Mouse (Mus musculus): ENCODE measurements at regions not wholly inside any gene's neighbourhood (a gene's known extent, or its start where the extent isn't known, plus 50 kb on each side); places are given as distances from the start of the nearest gene placed in this dataset.

GRCm38 (mm10) chr4:53949164-53949563, 123.3 kb downstream of the Tmem38b start:
- no peak overlapping the region for H3K27ac ChIP-seq
- DNase-seq (ENCODE audit: low spot score) (no peak), ATAC-seq (replicated peaks; ENCODE audit: low FRiP score, low read depth) (no peak)
- H3K27me3 ChIP-seq (ENCODE audit: insufficient read depth, low read length) = no peaks in the 10 kb centered on the region
- no peak overlapping the region for H3K4me2 ChIP-seq (ENCODE audit: low read length)
- no peaks in the 10 kb centered on the region for H3K4me1 ChIP-seq (replicated peaks; ENCODE audit: insufficient read depth, low read length)
- 90% methylated on average over 3 of the region's 3 CpGs for WGBS
- no peak overlapping the region for H3K4me3 ChIP-seq (replicated peaks; ENCODE audit: low read depth, low read length)
- no peak overlapping the region for H3K9ac ChIP-seq (ENCODE audit: low read depth, low read length)
- H3K9me3 ChIP-seq (replicated peaks; ENCODE audit: low read length) = no peaks in the 10 kb centered on the region
- no peak for TF ChIP-seq CTCF (IDR thresholded peaks at IDR 0.05; ENCODE audit: low read depth)
- H3K36me3 ChIP-seq (ENCODE audit: insufficient read depth, low read length) = no peaks in the 10 kb centered on the region

- DNase-seq (ENCODE audit: low spot score) = no peak
- no peaks in the 10 kb centered on the region for H3K27me3 ChIP-seq (ENCODE audit: insufficient read depth, low read length)
- no peaks in the 10 kb centered on the region for H3K4me1 ChIP-seq (replicated peaks; ENCODE audit: insufficient read depth, low read length)
- WGBS = 64% methylated on average over 6 of the region's 6 CpGs
- H3K4me3 ChIP-seq (replicated peaks; ENCODE audit: low read depth, low read length) = no peak overlapping the region
- H3K9me3 ChIP-seq (replicated peaks; ENCODE audit: low read length) = no peaks in the 10 kb centered on the region
- H3K4me2 ChIP-seq (ENCODE audit: low read length) = no peak overlapping the region
- no peaks in the 10 kb centered on the region for H3K36me3 ChIP-seq (ENCODE audit: insufficient read depth, low read length)
- TF ChIP-seq CTCF (IDR thresholded peaks at IDR 0.05; ENCODE audit: low read depth) = no peak
- H3K27ac ChIP-seq = no peak overlapping the region
- no peak for ATAC-seq (replicated peaks; ENCODE audit: low FRiP score, low read depth)
- no peak overlapping the region for H3K9ac ChIP-seq (ENCODE audit: low read depth, low read length)
These were observed 124.7 kb downstream of the Tmem38b start for GRCm38 (mm10) chr4:53950496-53950895.

- no peak for DNase-seq (ENCODE audit: low spot score)
These were observed 125.3 kb downstream of the Tmem38b start for GRCm38 (mm10) chr4:53951003-53951733.

GRCm38 (mm10) chr4:53951734-53952109, 125.9 kb downstream of the Tmem38b start:
- Histone ChIP-seq H3K36me3 (ENCODE audit: insufficient read depth, low read length) (no peaks in the 10 kb centered on the region), H3K4me3 (replicated peaks; ENCODE audit: low read depth, low read length) (no peak overlapping the region), H3K9me3 (replicated peaks; ENCODE audit: low read length) (no peaks in the 10 kb centered on the region), H3K4me1 (replicated peaks; ENCODE audit: insufficient read depth, low read length) (no peaks in the 10 kb centered on the region), H3K27ac (no peak overlapping the region), H3K4me2 (ENCODE audit: low read length) (no peak overlapping the region), H3K27me3 (ENCODE audit: insufficient read depth, low read length) (no peaks in the 10 kb centered on the region), H3K9ac (ENCODE audit: low read depth, low read length) (no peak overlapping the region)
- ATAC-seq (replicated peaks; ENCODE audit: low FRiP score, low read depth) (no peak), DNase-seq (ENCODE audit: low spot score) (peak; percentile 63)
- 65% methylated on average over 5 of the region's 5 CpGs for WGBS
- no peak for TF ChIP-seq CTCF (IDR thresholded peaks at IDR 0.05; ENCODE audit: low read depth)

More at GRCm38 (mm10) chr4:53951003-53951733, 125.3 kb downstream of the Tmem38b start:
- H3K27ac ChIP-seq = no peak overlapping the region
- ATAC-seq (replicated peaks; ENCODE audit: low FRiP score, low read depth) = no peak
- H3K9me3 ChIP-seq (replicated peaks; ENCODE audit: low read length) = no peaks in the 10 kb centered on the region
- no peak overlapping the region for H3K4me2 ChIP-seq (ENCODE audit: low read length)
- no peaks in the 10 kb centered on the region for H3K27me3 ChIP-seq (ENCODE audit: insufficient read depth, low read length)
- H3K4me1 ChIP-seq (replicated peaks; ENCODE audit: insufficient read depth, low read length) = no peaks in the 10 kb centered on the region
- 28% methylated on average over 3 of the region's 3 CpGs for WGBS
- H3K36me3 ChIP-seq (ENCODE audit: insufficient read depth, low read length) = no peaks in the 10 kb centered on the region
- no peak for TF ChIP-seq CTCF (IDR thresholded peaks at IDR 0.05; ENCODE audit: low read depth)
- H3K9ac ChIP-seq (ENCODE audit: low read depth, low read length) = no peak overlapping the region
- no peak overlapping the region for H3K4me3 ChIP-seq (replicated peaks; ENCODE audit: low read depth, low read length)

GRCm38 (mm10) chr4:53952288-53952687, 126.4 kb downstream of the Tmem38b start:
- DNase-seq (ENCODE audit: low spot score) = peak; percentile 77
- ATAC-seq (replicated peaks; ENCODE audit: low FRiP score, low read depth) = no peak
- WGBS = 19% methylated on average over 3 of the region's 3 CpGs
- Histone ChIP-seq H3K4me1 (replicated peaks; ENCODE audit: insufficient read depth, low read length) (no peaks in the 10 kb centered on the region), H3K9me3 (replicated peaks; ENCODE audit: low read length) (no peaks in the 10 kb centered on the region), H3K27ac (no peak overlapping the region), H3K9ac (ENCODE audit: low read depth, low read length) (no peak overlapping the region), H3K36me3 (ENCODE audit: insufficient read depth, low read length) (no peaks in the 10 kb centered on the region), H3K4me2 (ENCODE audit: low read length) (no peak overlapping the region), H3K27me3 (ENCODE audit: insufficient read depth, low read length) (no peaks in the 10 kb centered on the region), H3K4me3 (replicated peaks; ENCODE audit: low read depth, low read length) (no peak overlapping the region)
- no peak for TF ChIP-seq CTCF (IDR thresholded peaks at IDR 0.05; ENCODE audit: low read depth)

GRCm38 (mm10) chr4:53962458-53962857, 136.6 kb downstream of the Tmem38b start:
- H3K4me2 ChIP-seq (ENCODE audit: low read length) = no peak overlapping the region
- no peak for DNase-seq (ENCODE audit: low spot score)
- no peak overlapping the region for H3K9ac ChIP-seq (ENCODE audit: low read depth, low read length)
- ATAC-seq (replicated peaks; ENCODE audit: low FRiP score, low read depth) = no peak
- H3K27me3 ChIP-seq (ENCODE audit: insufficient read depth, low read length) = no peaks in the 10 kb centered on the region
- no peak for TF ChIP-seq CTCF (IDR thresholded peaks at IDR 0.05; ENCODE audit: low read depth)
- 70% methylated on average over 3 of the region's 3 CpGs for WGBS
- no peaks in the 10 kb centered on the region for H3K4me1 ChIP-seq (replicated peaks; ENCODE audit: insufficient read depth, low read length)
- H3K9me3 ChIP-seq (replicated peaks; ENCODE audit: low read length) = no peaks in the 10 kb centered on the region
- H3K36me3 ChIP-seq (ENCODE audit: insufficient read depth, low read length) = no peaks in the 10 kb centered on the region
- no peak overlapping the region for H3K4me3 ChIP-seq (replicated peaks; ENCODE audit: low read depth, low read length)
- no peak overlapping the region for H3K27ac ChIP-seq

- H3K9ac ChIP-seq (ENCODE audit: low read depth, low read length) = no peak overlapping the region
- H3K4me1 ChIP-seq (replicated peaks; ENCODE audit: insufficient read depth, low read length) = no peaks in the 10 kb centered on the region
- DNase-seq (ENCODE audit: low spot score) = no peak
- no peak overlapping the region for H3K4me2 ChIP-seq (ENCODE audit: low read length)
- TF ChIP-seq CTCF (IDR thresholded peaks at IDR 0.05; ENCODE audit: low read depth) = no peak
- no peaks in the 10 kb centered on the region for H3K27me3 ChIP-seq (ENCODE audit: insufficient read depth, low read length)
- no peaks in the 10 kb centered on the region for H3K9me3 ChIP-seq (replicated peaks; ENCODE audit: low read length)
- no peak for ATAC-seq (replicated peaks; ENCODE audit: low FRiP score, low read depth)
- H3K4me3 ChIP-seq (replicated peaks; ENCODE audit: low read depth, low read length) = no peak overlapping the region
- H3K27ac ChIP-seq = no peak overlapping the region
- no peaks in the 10 kb centered on the region for H3K36me3 ChIP-seq (ENCODE audit: insufficient read depth, low read length)
These were observed 144.6 kb downstream of the Tmem38b start for GRCm38 (mm10) chr4:53970461-53970860.
